Mouse (Mus musculus) limb, embryonic 10.5 days (tissue): ENCODE measurements around the gene Slc25a22. TPM values are rescaled to one million over a fixed set of nuclear protein-coding genes. Genes with fewer than 3 reads are reported as not detected.
A peak's percentile ranks its signal among the peaks of the same experiment; 100 is the strongest.
"Not testable (repeated sequence)": the region's sequence is repeated elsewhere in the genome, so short reads cannot be mapped to it uniquely, and the experiment has no call there.

Experiments used
- DNase-seq: peaks from one replicate; pipeline ENCODE4 v3.0.0-alpha.2; 2017; ENCODE audit warnings: low spot score
- H3K27ac ChIP-seq: fragments of 300-500 bp; sonication (generic); 2 replicates; pipeline ENCODE4 v1.5.1; 2016; ENCODE audit warnings: mild to moderate bottlenecking
- H3K27me3 ChIP-seq: fragments of 300-500 bp; sonication (generic); 2 replicates; pipeline ENCODE4 v1.6.1; 2016; ENCODE audit warnings: low read depth, mild to moderate bottlenecking; ENCODE audit not compliant: poor library complexity, severe bottlenecking
- H3K36me3 ChIP-seq: fragments of 300-500 bp; sonication (generic); 2 replicates; pipeline ENCODE4 v1.6.1; 2016; ENCODE audit warnings: mild to moderate bottlenecking, moderate library complexity
- H3K4me1 ChIP-seq: fragments of 300-500 bp; sonication (generic); 2 replicates; pipeline ENCODE4 v1.6.1; 2016
- H3K4me3 ChIP-seq: fragments of 300-500 bp; sonication (generic); 2 replicates; pipeline ENCODE4 v1.5.1; 2016; ENCODE audit warnings: mild to moderate bottlenecking, moderate library complexity
- H3K9me3 ChIP-seq: fragments of 300-500 bp; sonication (generic); replicated peaks from 2 replicates; pipeline ENCODE4 v1.6.1; 2016; ENCODE audit warnings: mild to moderate bottlenecking
- WGBS: fragments of 180-500 bp; shearing (Covaris S2); methylation state at CpG from one replicate; pipeline ENCODE4 v1.1.7; 2016; 5-methylcytosine and 5-hydroxymethylcytosine counted together
- polyA plus RNA-seq: library from polyadenylated mRNA; unstranded; fragments of >200 nt; fragmentation: Nextera tagmentation; extraction: Ambion mirVana; gene quantifications from 2 replicates; pipeline ENCODE4 v1.2.1, GENCODE M21; 2016

Gene Slc25a22
- polyA plus RNA-seq, 1 experiment from 2014 or later: 43.6 TPM

DNA sequence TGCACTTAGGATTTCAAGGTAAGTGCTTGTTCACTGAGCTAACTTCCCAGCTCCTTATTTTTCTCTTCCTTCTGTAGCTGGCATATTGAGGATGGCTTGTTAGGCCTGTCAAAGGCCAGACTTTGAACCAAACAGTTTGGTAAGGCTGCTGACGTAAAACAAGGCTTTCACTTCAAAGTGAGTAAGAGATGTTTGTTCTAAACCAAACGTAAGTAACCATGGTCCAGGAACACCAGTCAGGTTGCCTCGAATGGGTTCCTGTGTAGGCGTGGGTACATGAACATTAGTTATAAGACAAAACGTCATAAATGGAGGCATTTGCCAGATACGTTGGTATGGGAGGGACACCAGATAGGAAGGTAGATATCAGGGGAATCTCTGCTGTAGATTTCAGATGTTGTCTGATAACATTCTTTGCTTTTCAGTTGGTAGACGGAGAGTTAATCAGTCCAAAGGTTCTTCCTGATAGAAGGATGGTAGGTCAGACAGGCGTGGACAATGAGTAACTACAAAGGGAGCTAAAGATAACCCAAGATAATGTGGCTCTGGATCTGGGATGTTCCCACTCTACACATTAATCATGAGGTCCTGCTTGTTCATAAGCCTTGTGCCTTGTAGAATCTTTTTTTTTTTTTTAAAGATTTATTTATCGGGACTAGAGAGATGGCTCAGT is 17.5 kb downstream of the Slc25a22 start:
- WGBS: 83% methylated on average over 9 of the region's 9 CpGs
- Histone ChIP-seq H3K36me3 (no peaks in the 10 kb centered on the region), H3K4me1 (no peaks in the 10 kb centered on the region), H3K4me3 (no peak overlapping the region), H3K27me3 (no peaks in the 10 kb centered on the region), H3K27ac (no peak overlapping the region), H3K9me3 (no peaks in the 10 kb centered on the region)
- no peak for DNase-seq

DNA sequence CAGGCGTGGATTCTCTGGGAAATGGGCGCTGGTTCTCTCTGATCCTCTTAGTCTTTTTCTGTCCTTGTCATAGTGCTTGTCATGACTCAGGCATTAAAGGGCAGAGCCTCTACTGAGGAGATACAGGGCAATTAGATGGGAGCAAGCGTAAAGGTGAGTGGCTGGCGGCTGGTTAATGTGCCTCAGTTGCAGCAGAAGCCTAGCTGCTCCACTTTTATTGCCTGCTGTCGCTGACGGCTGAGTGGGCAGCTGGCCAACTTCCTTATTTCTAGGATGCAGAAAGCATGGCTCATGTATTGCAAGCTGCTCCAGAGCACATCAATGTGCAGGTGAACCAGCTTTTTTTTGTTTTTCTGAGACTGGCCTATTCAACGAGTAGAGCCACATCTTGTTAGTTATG is 18.7 kb downstream of the Slc25a22 start:
- Histone ChIP-seq H3K27ac (no peak overlapping the region), H3K4me1 (peaks cover 8% of the 10 kb centered on the region), H3K27me3 (no peaks in the 10 kb centered on the region), H3K4me3 (no peak overlapping the region), H3K36me3 (no peaks in the 10 kb centered on the region), H3K9me3 (no peaks in the 10 kb centered on the region)
- WGBS: 71% methylated on average over 7 of the region's 7 CpGs
- no peak for DNase-seq

DNA sequence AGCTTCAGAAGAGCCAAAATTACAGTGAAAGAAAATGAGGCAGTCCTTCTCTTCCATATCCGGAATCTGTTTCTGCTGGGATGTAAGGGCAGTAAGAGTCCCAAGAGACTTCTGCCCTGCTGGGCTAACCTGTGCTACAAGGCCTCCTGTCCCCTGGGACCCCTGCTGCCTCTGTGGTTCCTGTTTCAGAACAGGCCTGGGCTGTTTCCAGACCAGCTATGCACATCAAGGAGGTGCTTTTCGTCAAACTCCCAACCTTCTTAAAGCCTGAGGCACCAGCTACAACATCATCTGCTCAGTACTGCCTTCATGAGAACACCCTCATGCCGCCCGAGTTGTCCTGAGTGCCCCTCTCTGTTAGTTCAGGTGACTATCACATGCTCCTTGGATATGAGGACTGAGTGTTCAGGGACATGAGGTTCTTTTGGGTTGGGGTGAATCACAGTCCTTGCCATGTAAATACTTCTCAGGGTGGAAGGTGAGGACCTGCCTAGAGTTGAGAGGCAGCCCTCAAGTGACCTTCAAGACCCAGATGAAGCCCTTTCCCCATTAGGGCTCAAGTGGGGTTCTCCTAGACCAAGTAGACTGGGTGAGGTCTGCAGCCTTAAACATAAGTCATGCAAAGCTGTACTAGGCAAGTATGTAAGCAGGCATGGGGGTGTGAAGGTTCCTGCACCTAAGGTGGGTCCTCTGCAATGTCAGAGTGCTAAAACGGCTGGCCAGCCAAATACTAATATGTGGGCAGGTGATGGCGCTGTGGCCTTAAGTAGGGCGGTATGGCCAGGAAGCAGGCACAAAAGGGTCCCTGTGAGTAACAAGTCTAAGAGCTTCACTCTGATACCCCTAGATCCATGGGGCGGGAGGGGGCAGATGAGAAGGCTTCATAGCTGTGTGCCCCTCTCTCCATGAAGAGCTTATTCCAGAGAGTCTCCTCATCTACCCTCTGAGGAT is 19.7 kb downstream of the Slc25a22 start:
- WGBS: 73% methylated on average over 8 of the region's 8 CpGs
- no peaks in the 10 kb centered on the region for H3K9me3 ChIP-seq
- no peaks in the 10 kb centered on the region for H3K36me3 ChIP-seq
- H3K4me1 ChIP-seq: peaks cover 13% of the 10 kb centered on the region
- no peak overlapping the region for H3K4me3 ChIP-seq
- no peaks in the 10 kb centered on the region for H3K27me3 ChIP-seq
- no peak for DNase-seq
- H3K27ac ChIP-seq: no peak overlapping the region

DNA sequence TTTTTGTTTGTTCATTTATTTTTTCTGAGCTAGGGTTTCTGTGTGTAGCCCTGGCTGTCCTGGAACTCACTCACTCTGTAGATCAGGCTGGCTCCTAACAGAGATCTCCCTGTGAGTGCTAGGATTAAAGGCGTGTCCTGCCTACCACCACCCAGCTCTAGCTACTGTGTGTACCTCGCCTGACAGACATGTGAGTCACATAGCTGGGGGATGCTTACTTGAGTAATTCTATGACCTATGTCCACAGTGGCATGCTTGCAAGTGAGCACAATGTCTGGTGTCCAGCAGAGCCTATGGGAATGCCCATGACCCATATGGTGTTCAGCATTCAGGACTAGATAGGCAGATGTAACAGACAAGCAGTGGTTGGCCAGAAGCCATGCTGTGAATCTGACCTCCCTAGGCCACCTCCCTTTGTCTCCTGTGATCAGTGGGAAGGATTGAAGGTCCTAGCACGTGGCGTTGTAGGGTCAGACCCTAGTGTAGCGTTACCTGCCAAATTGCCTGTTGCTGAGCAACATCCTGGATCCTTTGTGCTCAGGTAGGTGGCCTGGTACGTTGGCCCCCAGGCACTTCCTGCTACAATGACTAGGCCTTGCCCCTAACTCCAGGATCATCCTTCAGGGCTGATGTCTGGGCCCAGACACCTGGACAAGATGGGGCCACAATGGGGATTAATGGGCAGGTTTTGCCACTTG is 21.4 kb downstream of the Slc25a22 start:
- Histone ChIP-seq H3K4me3 (no peak overlapping the region), H3K36me3 (peaks cover 5% of the 10 kb centered on the region; the same call in 1 of the 2 replicates), H3K4me1 (peaks cover 16% of the 10 kb centered on the region), H3K27me3 (no peaks in the 10 kb centered on the region), H3K27ac (no peak overlapping the region), H3K9me3 (no peaks in the 10 kb centered on the region)
- 86% methylated on average over 6 of the region's 6 CpGs for WGBS
- no peak for DNase-seq

DNA sequence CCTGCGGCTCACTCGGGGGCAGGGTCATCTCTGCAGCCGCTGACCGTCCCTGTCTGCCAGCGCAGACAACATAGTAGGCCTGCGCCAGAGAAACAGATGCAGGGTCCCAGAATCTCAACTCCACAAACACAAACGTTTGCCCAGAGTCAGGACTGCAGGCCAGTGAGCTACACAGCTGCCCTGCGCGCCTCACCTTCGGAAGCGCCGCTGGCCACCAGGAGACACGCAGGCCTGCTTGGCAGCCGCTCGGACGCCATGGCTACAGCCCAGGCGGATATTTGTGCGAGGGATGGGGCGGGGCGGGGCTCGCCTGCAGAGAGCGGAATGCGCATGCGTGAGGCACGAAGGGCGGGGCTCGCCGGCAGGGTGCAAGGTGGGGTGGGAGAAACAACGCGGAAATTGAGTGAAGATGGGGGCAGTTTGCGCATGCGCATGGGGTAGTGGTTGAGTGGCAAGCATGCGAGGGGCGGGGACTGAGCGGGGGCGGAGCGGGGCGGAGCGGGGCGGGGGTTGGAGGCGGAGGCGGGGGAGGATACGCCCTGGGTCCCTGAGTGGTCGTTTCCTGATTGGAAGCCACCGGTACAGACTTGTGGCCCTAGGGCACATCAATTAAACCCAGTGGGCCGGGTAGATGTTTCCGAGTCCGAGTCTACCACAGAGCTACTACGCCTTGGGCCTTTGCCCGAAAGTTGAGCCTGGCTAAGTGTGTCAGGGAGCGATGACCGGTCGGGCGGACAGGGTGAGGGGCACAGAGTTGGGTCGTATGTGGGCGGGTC is 23.7 kb downstream of the Slc25a22 start, which contains the start of gene Gatd1:
TSS of gene Gatd1 (minus strand) at position 328 of the 776 bp plus-strand sequence.
- peak; percentile 100 for DNase-seq
- peaks cover 28% of the 10 kb centered on the region for H3K36me3 ChIP-seq
- peaks cover 21% of the 10 kb centered on the region for H3K4me1 ChIP-seq
- no peaks in the 10 kb centered on the region for H3K9me3 ChIP-seq
- WGBS: under 1% methylated on average over 56 of the region's 56 CpGs
- no peaks in the 10 kb centered on the region for H3K27me3 ChIP-seq
- H3K27ac ChIP-seq: peak within 1 kb of the TSS; percentile 88
- peak within 1 kb of the TSS; percentile 70 for H3K4me3 ChIP-seq

DNA sequence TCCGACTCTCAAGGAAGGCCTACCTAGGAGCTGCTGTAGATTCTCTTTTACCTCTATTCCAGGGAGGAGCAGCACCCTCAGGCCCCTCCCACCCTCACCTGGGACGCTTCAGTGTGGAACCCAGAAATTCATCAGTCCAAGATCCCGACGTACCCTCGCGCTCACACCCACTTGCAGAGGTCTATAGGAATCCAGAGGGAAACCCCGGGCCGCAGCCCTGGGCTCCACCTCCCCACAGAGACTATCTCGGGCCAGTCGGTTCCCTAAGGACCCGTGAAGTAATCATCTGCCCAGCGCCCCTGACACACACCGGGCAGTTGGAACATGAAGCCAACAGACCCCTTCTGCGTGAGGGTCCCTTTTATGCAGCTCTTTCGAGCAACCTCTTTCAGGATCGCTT is 24.4 kb downstream of the Slc25a22 start:
- H3K27me3 ChIP-seq: no peaks in the 10 kb centered on the region
- H3K36me3 ChIP-seq: peaks cover 35% of the 10 kb centered on the region
- DNase-seq: peak; percentile 46
- no peaks in the 10 kb centered on the region for H3K9me3 ChIP-seq
- WGBS: 5% methylated on average over 16 of the region's 16 CpGs
- H3K4me1 ChIP-seq: peaks cover 22% of the 10 kb centered on the region
- H3K4me3 ChIP-seq: peak overlapping the region; percentile 70
- peak overlapping the region; percentile 88 for H3K27ac ChIP-seq

DNA sequence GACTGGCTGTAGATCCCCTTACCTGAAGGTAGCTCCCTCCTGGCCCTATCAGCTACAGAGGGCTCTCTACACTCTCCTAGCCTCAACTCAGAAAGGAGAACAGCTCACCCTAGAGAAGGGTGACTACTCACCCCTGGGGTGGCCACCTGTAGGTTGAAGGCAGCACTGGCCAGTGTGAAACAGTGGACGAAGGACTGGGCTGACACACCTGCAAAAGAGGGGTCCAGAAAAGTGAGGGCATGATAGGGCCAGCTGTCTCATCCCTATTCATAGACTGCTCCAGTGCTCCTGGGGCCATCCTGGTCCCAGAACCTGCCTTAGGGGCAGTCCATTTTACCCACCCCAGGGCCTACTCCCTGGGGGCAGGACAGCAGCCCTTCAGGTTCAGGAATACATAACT is 26.0 kb downstream of the Slc25a22 start:
- DNase-seq: no peak
- Histone ChIP-seq H3K27ac (no peak overlapping the region), H3K4me3 (no peak overlapping the region), H3K9me3 (no peaks in the 10 kb centered on the region), H3K4me1 (peaks cover 22% of the 10 kb centered on the region), H3K27me3 (no peaks in the 10 kb centered on the region), H3K36me3 (peaks cover 46% of the 10 kb centered on the region)
- WGBS: 94% methylated on average over 1 of the region's 1 CpGs

DNA sequence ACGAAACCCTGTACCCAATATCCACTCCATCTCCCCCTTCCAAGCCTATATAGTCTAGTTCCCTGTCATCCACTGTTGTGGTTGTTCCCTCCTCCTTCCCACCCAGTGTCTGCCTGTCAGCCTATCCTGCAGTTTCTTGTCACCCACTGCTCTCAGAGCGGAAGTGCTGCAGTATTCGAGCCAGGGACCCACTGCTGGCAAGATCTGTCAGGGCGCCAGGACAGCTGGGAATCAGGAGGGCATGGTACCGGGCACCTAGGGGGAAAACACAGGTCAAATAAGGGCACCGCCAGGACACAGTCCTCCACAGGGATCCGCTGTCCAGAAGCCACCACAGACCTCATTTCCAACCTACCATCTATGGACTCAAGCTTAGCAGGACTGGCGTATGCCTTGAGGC is 27.1 kb downstream of the Slc25a22 start:
- H3K36me3 ChIP-seq: peaks cover 49% of the 10 kb centered on the region
- no peaks in the 10 kb centered on the region for H3K27me3 ChIP-seq
- no peaks in the 10 kb centered on the region for H3K9me3 ChIP-seq
- 91% methylated on average over 8 of the region's 8 CpGs for WGBS
- H3K4me1 ChIP-seq: peaks cover 22% of the 10 kb centered on the region
- no peak overlapping the region for H3K4me3 ChIP-seq
- H3K27ac ChIP-seq: no peak overlapping the region
- no peak for DNase-seq

DNA sequence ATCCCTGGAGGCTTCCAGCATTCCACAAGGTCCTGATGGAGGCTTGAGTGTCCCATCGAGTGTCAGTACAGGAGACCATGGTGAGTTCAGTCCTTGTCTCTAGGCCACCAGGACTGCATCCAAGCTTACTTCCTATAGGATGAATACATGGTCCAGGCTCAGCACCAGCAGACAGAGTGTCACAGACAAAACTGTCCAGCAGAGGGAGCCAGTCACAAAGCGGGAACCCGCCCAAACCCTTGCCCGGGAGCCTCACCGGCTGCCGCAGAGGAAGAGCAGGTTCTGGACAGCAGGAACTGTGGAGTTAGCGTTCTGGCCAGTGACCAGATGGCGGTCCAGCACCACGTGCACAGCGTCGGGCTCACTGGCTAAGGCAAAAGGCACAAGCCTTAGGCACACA is 28.9 kb downstream of the Slc25a22 start:
- H3K4me3 ChIP-seq: no peak overlapping the region
- 17% methylated on average over 11 of the region's 11 CpGs for WGBS

DNA sequence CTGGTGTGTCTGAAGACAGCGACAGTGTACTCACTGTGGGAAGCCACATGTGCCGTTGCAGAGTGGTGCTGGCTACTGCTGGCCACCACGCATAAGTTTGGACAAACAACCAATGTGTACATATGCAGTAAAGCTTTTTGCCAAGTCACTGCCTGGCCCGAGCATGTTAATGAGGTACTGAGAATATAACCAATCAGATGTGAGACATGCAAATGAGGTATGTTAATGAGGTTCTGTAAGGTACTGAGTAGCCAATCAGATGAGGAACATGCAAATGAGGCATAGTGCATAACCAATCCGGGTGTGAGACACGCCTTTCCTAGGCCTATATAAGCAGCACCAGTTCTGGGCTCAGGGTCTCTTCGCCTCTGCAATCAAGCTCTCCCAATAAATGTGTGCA is 30.0 kb downstream of the Slc25a22 start:
- 95% methylated on average over 7 of the region's 7 CpGs for WGBS
- not testable (repeated sequence) for H3K4me1 ChIP-seq, DNase-seq, H3K27ac ChIP-seq, H3K27me3 ChIP-seq, H3K9me3 ChIP-seq, H3K4me3 ChIP-seq
- peaks cover 61% of the 10 kb centered on the region for H3K36me3 ChIP-seq

More for the DNA sequence above, 28.9 kb downstream of the Slc25a22 start:
- Histone ChIP-seq H3K9me3 (no peaks in the 10 kb centered on the region), H3K36me3 (peaks cover 50% of the 10 kb centered on the region), H3K27me3 (no peaks in the 10 kb centered on the region), H3K4me1 (peaks cover 15% of the 10 kb centered on the region), H3K27ac (peak overlapping the region; percentile 42; the same call in 1 of the 2 replicates)
- peak; percentile 91 for DNase-seq

DNA sequence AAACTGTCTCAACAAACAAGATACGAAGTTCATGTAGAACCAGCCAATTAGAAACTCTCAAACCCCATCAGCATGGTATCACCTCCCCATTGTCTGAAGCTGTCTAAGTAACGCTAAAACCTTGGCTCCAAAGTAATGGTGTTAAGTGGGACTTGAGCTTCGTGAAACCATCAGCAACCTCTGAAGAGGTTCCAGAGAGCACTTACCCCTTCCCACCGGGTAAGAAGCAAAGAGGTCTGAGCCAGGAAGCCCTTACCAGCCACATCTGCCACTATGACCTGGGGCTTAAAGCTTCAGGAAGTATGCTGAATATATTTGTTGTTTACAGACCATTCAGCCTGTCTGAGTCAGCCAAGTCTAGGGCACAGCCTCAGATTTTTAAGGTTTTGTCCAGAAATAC is 32.2 kb downstream of the Slc25a22 start:
- H3K27ac ChIP-seq: no peak overlapping the region
- no peak for DNase-seq
- H3K4me3 ChIP-seq: no peak overlapping the region
- H3K4me1 ChIP-seq: peaks cover 6% of the 10 kb centered on the region; the same call in 1 of the 2 replicates
- no peaks in the 10 kb centered on the region for H3K27me3 ChIP-seq
- H3K36me3 ChIP-seq: peaks cover 70% of the 10 kb centered on the region
- no peaks in the 10 kb centered on the region for H3K9me3 ChIP-seq
- 84% methylated on average over 4 of the region's 4 CpGs for WGBS

DNA sequence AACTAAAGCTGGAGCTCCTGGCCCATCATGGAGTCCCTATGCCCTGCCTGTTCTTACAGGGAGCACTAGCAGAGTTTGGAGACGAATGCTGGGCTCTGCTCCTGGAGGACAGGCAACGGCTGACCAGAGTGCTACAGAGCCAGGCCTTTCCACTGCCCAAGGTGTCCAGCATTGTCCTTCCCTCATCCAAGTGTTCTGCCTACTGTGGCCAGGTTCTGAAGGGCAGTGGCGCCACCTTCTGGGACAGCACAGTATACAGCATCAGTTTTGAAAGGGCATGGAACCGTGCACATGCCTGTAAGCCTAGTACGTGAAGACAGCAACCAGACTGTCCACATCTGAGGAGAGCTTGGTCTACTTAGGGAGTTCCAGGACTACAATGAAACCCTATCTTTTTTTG is 34.4 kb downstream of the Slc25a22 start:
- no peak overlapping the region for H3K27ac ChIP-seq
- peaks cover 70% of the 10 kb centered on the region for H3K36me3 ChIP-seq
- H3K4me1 ChIP-seq: no peaks in the 10 kb centered on the region
- WGBS: 63% methylated on average over 5 of the region's 5 CpGs
- H3K27me3 ChIP-seq: no peaks in the 10 kb centered on the region
- H3K9me3 ChIP-seq: no peaks in the 10 kb centered on the region
- no peak overlapping the region for H3K4me3 ChIP-seq
- peak; percentile 65 for DNase-seq
